Mouse (Mus musculus): ENCODE results near the gene Tpx2. TPM values are rescaled to one million over a fixed set of nuclear protein-coding genes. Genes with fewer than 3 reads are reported as not detected.

The Tpx2 gene
- total RNA-seq, 2 experiments from 2014 or later = 1.5 to 1.6 TPM

DNA sequence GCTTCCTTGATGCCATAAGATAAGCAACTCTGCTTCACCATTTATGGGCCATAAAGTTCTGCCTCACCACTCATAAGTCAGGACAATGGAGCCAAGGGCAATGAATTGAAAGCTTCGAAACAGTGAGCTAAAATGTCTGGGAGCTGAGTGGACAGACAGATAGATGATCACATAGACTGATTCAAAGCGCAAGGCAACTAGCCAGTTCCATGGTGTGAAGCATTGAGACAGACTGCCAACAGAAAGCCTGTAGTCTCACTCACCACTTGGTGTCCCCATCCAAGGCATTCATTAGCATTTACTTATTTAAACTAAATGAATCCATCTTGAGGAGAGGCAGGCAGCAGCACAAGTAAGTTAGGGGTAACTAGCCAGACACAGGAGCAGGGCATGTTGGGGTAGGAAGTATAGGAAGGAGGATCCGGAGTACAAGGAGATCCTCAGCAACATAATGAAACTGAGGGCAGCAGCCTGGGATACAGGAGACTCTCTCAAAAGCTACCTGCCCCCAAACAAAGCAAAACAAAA lies 28.6 kb upstream of the Tpx2 start:
- intact Hi-C loops (cut with DNase I) = no loop called here

DNA sequence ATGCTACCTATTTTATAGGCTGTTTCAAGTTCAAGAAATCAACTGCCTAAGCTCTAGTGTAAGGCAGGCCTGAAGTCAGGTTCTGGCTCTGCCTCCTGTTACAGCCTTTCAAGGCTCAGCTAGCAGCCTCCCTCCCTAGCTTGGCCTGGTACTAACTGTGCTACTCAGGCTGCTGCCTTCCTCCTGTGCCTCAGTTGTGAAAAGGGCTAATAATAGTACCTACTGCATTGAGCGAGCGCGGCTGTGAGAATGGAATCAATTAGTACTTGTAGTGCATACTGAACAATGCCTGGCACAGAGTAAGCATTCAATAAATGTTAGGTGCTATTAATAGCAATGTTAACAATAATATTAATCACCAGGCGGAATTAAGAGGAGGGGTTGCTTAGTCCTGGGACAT lies 27.8 kb upstream of the Tpx2 start:
- DNase-seq (ENCODE audit: low spot score) = peak; percentile 40
- intact Hi-C loops (cut with DNase I) = loop anchor here (1.0 kb wide), 1 partner anchor 35 kb away; no protein-coding TSS in a partner anchor

More for the DNA sequence above, 28.6 kb upstream of the Tpx2 start:
- DNase-seq (ENCODE audit: low spot score) = no peak

DNA sequence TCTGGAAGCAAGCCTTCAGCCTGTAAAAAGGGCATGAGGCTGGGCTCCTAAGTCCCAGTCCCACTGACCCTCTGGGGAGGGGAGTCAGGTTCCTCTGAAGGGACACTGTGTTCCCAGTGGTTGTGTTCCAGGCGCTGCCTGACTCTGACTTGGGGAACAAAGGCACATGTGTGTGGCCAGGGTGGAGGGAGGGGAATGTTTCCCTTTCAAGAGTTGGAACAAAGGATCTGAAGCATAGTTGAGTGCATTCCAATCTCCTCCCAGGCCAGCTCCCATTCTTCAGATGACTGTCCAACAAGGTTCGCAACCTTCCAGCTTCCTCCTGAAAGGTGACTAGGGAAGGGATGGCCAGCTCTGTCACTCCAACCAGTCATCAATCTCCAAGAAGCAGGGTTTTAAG lies 27.4 kb upstream of the Tpx2 start:
- intact Hi-C loops (cut with DNase I) = loop anchor here (1.0 kb wide), 1 partner anchor 35 kb away; no protein-coding TSS in a partner anchor
- peak; percentile 86 for DNase-seq (ENCODE audit: low spot score)

DNA sequence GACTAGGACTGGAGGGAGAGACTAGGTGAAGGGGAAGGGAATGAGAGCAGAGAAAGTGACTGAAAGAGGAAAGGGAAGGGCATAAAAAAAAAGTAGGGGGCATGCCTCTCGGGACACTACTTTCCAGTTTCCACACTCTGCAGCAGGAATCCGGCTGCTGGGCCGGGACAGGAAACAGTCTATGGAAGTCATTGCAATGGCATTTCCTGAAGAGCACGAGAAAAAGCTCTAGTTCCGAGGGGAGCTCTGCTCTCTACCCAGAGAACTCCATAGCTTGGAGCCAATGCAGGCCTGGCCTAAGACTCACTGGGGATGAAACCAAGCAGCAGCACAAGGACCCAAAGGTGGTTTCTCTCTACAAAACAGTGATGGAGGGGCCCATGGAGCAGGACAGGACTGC lies 26.7 kb upstream of the Tpx2 start:
- intact Hi-C loops (cut with DNase I) = no loop called here

DNA sequence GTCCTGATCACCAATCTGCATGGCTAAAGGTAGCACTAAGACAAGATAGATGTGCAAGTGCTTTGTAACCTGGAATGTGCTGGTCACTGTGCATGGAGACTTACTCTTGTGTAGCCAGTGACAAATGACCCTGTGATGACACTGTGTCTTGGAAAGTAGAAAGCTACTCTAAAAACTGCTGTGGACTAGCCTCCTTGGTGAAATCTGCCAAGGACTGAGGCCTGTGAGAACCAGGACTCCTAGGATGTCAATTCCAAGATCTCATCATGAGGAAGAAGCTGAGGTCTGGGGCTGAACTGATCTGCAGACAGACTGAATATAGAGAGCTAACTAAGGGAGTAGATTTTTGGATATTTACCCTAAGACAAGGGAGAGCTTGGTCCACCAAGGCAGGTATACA lies 26.2 kb upstream of the Tpx2 start:
- intact Hi-C loops (cut with DNase I) = no loop called here
- DNase-seq (ENCODE audit: low spot score) = no peak

More for the DNA sequence above, 26.7 kb upstream of the Tpx2 start:
- DNase-seq (ENCODE audit: low spot score) = peak; percentile 76

DNA sequence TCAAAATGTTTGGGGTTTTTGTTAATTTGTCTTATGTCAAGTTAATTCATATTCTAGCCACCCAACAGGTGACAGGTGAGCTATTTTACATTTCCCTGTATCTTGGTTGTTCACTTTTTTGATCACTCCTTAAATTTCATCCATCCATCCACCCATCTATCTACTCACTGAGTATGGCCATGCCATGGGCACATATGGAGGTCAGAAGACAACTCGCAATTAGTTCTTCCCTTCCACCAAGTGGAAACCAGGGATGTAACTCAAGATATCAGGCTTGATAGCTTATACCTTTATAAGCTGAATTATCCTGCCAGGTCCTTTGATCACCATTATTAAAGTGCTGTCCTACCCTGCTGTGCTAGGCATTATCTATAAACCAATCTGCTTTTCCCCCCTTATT lies 24.0 kb upstream of the Tpx2 start:
- intact Hi-C loops (cut with DNase I) = no loop called here
- no peak for DNase-seq (ENCODE audit: low spot score)

DNA sequence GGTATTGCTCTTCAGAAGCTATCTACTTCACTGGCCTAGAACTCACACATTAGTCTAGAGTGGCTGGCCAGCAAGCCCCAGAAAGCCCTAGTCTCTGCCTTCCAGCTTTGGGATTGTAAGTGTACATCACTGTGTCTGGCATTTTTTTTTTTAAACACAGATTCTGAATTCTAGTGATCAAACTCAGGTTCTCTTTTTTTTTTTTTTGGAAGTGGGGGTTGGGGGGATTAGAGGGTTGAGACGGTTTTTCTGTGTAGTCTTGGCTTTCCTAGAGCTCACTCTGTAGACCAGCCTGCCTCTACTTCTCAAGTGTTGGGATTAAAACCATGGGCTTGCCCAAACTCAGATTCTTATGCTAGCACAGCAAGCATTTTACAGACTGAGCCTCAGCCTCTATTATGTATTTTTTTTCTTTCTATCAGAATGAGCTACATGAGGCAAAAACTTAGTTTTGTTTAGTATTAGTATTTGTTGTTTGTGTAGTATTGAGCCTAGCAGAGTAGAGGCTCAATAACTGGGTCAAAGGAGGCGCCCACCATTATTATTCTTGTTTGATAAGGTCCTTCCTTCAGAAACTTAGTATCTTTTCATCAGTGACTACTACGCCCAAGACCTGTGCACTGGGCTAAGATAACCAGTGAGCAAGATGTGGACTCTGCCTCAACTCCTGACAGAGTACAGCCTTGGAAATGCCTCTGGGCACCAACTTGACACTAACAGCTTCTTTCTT lies 23.2 kb upstream of the Tpx2 start:
- no peak for DNase-seq (ENCODE audit: low spot score)
- intact Hi-C loops (cut with DNase I) = no loop called here

DNA sequence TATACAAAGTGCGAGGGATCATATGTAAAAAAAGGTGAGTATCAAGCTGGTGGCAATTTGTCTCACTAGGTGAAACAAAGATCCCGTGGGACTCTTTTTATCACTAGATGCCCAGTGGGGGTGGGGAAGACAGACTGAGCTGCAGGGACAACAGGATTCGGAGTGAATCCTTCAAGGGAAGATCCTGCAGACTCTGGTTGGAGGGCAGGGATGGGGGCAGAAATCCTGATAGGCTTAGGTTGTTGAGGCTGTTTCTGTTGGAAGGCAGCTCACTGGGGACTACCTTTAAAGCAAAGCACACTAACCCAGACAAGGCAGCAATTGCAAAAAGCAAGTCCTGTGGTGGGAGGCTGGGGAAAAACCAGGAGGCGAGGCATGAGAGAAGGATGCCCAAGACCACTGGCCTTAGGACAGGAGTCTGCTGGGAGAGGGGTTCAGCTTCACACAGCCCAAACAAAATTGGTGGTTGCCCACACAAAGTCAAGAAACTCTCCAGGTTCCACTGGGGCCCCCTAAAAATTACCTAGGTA lies 22.5 kb upstream of the Tpx2 start:
- DNase-seq (ENCODE audit: low spot score) = no peak
- intact Hi-C loops (cut with DNase I) = no loop called here

DNA sequence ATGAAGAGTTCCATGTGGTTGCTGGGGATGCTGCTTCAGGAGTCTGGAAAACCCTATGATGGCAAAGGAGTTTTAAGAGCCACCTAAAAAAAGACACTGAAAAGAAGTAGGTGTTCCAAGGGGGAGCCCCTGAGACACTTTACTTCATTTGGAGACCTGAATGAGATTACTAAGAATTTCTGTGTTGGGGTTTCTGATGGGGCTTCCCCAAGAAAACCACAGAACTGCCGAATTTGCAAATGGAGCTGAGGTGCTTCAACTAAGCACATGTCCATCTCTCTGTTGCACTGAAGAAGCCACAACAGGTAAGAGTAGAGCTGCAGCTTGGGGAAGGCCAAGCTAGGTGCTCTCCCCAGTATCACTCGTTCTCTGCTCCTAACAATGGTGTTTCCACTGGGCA lies 22.1 kb upstream of the Tpx2 start:
- intact Hi-C loops (cut with DNase I) = no loop called here
- no peak for DNase-seq (ENCODE audit: low spot score)

DNA sequence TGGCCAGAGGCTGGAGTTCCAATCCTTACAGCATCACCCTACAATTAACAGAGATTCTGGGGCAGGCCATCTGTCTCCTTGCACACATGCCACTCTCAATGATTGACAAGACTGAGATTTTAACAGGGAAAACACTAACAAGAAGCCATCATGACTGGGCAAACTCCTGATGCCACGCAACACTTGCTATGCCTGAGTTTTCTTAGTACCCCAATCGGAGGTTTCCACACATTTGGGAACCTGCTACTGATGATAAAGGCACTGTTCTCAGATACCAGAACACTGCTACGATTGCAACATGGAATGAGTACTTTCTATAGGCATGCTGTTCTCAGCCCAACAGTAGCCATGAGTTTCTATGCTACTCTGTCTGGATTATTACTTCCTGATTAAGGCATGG lies 21.3 kb upstream of the Tpx2 start:
- DNase-seq (ENCODE audit: low spot score) = no peak
- intact Hi-C loops (cut with DNase I) = no loop called here

DNA sequence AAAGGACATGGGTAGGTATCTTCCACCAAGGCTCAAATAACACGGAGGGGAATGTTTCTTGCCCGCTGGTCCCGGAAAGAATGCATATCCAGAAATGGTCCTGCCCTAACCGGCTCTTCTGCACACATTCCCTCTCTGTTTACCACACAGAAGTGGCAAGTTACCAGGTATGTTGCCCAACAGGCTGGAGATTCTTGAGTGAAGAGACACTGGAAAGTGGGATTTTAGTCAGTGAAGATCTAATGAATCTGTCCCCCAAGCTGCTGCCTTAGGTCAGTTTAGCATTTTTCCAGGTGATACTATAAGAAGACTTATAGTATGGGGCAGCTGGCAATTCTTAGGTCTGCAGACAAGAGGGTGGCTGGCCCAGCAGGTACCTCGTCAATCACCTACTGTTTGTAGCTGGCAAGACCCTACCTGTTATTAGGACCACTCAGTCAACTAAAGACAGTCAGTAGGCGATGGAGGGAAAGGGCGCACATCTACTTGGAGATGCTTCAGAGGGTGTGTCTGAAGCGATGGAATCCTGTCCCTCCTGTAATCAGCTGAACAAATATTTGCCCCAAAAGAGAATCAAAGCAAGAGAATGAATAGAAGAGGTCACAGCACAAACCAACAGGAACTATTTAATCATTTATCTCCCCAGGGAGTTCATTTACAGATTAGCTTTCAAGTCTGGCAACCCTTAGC lies 20.3 kb upstream of the Tpx2 start:
- intact Hi-C loops (cut with DNase I) = no loop called here
- no peak for DNase-seq (ENCODE audit: low spot score)

DNA sequence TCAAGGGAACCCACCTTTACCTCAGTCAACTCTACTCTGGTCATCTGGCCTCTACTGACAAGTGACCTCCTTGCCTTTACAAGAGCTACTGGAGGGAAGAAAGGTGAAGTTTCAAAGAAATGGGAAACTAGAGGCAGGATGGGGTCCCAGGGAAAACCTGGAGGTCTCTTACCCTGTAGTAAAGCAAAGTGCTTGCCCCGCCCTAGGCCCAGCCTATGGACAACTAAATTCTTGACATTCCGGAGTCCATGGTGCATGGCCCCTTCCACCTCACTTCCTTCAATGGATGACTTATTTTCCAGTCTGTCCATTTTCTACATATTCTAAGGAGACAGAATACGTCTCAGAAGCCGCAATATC lies 19.8 kb upstream of the Tpx2 start:
- intact Hi-C loops (cut with DNase I) = no loop called here
- DNase-seq (ENCODE audit: low spot score) = no peak

DNA sequence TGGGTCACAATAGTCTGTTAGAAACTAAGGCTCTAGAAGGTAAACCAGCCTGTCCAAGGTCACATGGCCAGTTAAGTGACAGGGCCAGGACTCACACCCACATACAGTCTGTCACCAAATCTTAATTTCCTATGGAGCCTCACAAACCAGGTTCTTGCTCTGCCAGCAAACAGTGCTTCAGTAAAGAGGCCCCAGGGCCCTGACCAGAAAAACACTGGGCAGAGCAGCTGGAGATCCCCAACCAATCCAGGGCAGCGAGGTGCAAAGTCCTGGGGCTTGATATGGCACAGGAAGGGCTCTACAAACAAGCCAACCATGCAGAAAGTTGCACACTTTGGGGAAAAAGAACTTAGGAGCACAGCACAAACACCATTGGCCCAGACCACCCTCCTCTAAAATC lies 19.2 kb upstream of the Tpx2 start:
- DNase-seq (ENCODE audit: low spot score) = no peak
- intact Hi-C loops (cut with DNase I) = no loop called here

DNA sequence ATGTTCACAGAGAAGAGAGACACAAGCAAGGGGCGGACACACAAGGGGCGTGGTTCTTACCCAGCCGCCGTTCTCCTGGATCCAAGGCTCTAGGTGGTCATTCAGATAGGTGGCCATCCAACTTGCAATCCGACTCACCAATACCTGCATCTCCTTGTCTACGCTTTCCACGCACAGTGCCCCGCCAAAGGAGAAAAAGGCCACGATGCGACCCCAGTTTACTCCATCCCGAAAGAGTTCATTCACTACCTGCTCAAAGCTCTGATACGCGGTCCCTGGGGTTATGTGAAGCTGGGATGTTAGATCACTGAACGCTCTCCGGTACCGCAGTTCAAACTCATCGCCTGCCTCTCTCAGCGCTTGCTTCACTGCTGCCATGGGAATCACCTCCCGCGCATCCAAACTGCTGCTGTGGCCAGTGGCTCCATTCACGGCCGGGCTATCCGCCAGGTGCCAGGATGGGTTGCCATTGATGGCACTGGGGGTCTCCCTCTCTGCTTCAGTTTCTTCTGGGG lies 18.3 kb upstream of the Tpx2 start:
- intact Hi-C loops (cut with DNase I) = no loop called here
- DNase-seq (ENCODE audit: low spot score) = no peak

DNA sequence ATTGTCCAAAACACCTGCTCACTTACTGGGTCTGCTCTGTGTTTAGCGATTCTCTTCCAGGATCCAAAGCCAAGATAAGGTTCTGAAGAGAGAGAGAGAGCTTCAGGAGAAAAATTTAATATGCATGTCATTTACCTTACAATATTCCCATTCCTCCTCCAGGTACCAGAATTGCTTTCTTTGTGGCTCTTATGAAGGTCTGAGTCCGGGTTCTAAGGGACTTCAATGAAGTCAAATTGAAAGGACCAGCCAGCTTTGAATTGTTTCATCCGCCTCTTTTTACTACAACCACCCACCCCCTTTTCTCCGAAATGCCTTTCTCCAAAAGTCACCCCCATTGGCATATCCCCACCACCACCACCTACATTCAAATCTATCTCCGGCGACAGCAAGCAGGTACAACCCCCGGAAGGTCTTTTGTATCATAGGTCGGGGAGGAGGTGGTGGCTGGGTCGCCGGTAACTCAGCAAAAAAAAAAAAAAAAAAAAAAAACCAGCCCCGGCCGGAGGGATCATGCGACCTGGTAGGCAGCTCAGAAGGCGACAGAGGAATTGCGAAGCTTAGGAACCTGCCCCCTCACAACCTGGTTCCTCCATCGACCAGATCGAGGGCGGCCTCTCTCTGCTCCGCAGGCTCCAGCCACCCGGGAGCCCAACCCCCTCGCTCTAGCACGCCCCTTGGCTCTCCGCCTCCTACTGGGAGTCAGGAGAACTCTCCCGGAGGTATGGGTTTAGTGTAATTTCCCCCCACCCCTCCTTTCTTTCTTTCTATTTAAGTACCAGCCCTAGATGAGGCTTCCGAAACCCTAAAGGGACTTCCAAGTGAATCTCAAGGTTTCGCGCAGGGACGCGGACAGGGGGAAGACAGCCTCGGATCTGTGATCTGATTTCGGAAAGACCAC lies 17.5 kb upstream of the Tpx2 start:
- peak; percentile 92 for DNase-seq (ENCODE audit: low spot score)
- intact Hi-C loops (cut with DNase I) = loop anchor here (1.0 to 5.0 kb wide), 3 partner anchors 45 to 213 kb away; no protein-coding TSS in a partner anchor

DNA sequence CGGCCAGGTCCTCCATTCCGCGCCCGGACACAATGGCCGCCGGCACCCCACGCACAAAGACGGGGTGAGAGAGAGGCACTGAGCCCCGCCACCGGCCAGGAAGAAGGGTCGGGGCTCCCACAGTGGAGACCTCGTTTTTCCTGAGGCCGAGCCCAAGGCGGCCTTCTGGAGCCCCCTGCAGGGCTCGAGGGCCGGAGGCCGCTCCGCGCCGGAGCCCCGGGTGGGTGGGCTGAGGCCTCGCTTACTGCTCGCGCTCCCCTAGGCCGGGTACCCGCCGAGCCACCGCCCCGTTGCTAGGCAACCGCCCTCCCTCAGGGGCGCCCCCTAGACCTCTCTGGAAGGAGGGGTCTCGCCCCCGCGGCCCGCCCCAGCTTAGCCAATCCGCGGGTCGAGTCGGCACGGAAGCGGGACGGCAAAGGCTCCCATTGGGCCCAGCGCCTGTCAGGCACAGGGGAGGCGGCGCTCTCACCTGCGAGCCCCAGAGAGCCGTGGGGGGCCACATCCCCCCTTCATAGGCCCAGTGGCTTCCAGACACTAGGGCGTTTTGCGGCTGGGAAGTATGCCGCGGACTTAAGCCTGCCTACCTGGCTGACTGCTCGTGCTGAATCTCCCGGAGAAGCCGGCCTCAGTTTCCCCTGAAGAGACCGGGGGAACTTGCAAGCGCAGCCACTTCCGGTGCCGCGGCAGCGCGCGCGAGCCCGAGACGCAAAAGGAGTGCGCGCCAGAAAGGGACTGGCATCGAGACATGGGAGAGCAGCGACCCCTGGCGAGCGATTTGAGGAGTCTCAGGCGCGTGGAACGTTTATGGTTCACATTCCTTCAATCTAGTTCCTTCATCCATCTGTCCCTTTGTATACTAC lies 16.5 kb upstream of the Tpx2 start, which contains the start of gene Bcl2l1:
Gene Bcl2l1 (minus strand): TSS at position 710 of the 860 bp plus-strand sequence.
- peak; percentile 98 for DNase-seq (ENCODE audit: low spot score)
- intact Hi-C loops (cut with DNase I) = loop anchor here (1.0 to 5.0 kb wide), 2 partner anchors 136 to 214 kb away; no protein-coding TSS in a partner anchor

DNA sequence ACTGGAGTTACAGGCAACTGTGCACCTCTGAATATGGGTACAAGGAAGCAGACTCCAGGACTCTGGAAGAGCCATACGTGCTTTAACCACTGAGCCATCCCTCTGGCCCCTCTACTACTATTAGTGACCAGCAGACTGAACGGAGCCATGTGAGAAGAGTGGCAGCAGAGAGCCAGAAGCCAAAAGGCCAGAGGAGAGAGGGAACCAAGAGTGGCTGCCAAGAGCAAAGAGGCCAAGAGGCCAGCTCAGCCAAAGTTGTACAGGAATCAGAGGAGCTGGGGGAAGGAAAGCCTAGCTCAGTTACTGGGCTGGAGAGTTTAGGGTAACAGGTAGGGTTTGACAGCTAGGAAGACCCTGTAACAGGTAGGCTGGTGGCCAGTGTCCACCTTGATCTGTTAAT lies 8.5 kb upstream of the Tpx2 start:
- intact Hi-C loops (cut with DNase I) = no loop called here
- DNase-seq (ENCODE audit: low spot score) = no peak

DNA sequence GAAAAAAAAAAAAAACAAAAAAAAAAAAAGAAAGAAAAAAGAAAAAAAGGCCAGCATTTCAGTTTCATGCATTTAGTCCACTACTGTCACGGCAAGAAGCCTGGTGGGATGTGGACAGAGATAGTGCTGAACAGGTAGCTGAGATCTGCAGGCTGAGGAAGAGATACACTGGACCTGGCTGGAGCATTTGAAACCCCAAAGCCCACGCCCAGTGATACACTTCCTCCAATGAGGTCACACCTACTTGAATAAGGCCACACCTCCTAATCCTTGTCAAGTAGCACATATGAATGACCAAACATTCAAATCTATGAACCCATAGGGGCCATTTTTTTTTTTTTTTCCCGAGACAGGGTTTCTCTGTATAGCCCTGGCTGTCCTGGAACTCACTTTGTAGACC lies 5.0 kb upstream of the Tpx2 start:
- DNase-seq (ENCODE audit: low spot score) = no peak
- intact Hi-C loops (cut with DNase I) = no loop called here
